Mouse (Mus musculus) intestine, embryonic 15.5 days (tissue): ENCODE measurements at regions not wholly inside any gene's neighbourhood (a gene's known extent, or its start where the extent isn't known, plus 50 kb on each side); places are given as distances from the start of the nearest gene placed in this dataset.

Experiments
- ATAC-seq: fragments of 200-750 bp; cut with Nextera tagmentation; 2 replicates; pipeline ENCODE4 v1.8.0; 2017; ENCODE audit warnings: moderate TSS enrichment, moderate library complexity
- H3K27ac ChIP-seq: fragments of 300-500 bp; sonication (generic); 2 replicates; pipeline ENCODE4 v1.5.1; 2015; ENCODE audit warnings: mild to moderate bottlenecking, inconsistent platforms
- H3K27me3 ChIP-seq: fragments of 300-500 bp; sonication (generic); replicated peaks from 2 replicates; pipeline ENCODE4 v1.6.1; 2015; ENCODE audit warnings: inconsistent platforms
- H3K36me3 ChIP-seq: fragments of 300-500 bp; sonication (generic); 2 replicates; pipeline ENCODE4 v1.6.1; 2015; ENCODE audit warnings: inconsistent platforms
- H3K4me1 ChIP-seq: fragments of 300-500 bp; sonication (generic); replicated peaks from 2 replicates; pipeline ENCODE4 v1.6.1; 2015; ENCODE audit warnings: inconsistent platforms
- H3K4me2 ChIP-seq: fragments of 300-500 bp; sonication (generic); replicated peaks from 2 replicates; pipeline ENCODE4 v1.6.1; 2015; ENCODE audit warnings: mild to moderate bottlenecking, inconsistent platforms
- H3K4me3 ChIP-seq: fragments of 300-500 bp; sonication (generic); replicated peaks from 2 replicates; pipeline ENCODE4 v1.5.1; 2015; ENCODE audit warnings: inconsistent platforms
- H3K9ac ChIP-seq: fragments of 300-500 bp; sonication (generic); 2 replicates; pipeline ENCODE4 v1.6.1; 2015; ENCODE audit warnings: inconsistent platforms
- H3K9me3 ChIP-seq: fragments of 300-500 bp; sonication (generic); 2 replicates; pipeline ENCODE4 v1.6.1; 2016; ENCODE audit warnings: inconsistent platforms
- WGBS: fragments of 180-500 bp; shearing (Covaris S2); methylation state at CpG from one replicate; pipeline ENCODE4 v1.1.7; 2015; 5-methylcytosine and 5-hydroxymethylcytosine counted together

DNA sequence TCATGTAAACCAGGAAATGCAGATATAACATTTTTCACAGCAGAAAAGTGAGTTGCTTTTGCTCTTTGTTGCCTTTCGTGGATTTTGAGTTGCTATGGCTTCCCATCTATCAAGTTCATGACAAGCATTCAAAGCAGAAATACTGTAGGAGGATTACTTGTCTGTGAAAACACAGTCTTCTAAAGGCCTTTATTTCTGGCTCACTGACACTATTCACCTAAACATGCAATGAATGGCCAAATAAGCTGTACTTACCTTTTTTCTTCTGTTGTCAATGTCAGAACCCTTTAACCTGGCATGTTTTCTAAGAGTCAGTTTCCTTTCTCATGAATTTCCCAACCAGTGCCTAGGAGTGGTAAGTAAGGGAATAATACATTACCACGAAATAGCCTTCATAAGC is 103.8 kb upstream of the Pcdh17 start:
- no peak overlapping the region for H3K4me3 ChIP-seq
- no peak for ATAC-seq
- no peaks in the 10 kb centered on the region for H3K36me3 ChIP-seq
- H3K9ac ChIP-seq: no peak overlapping the region
- no peak overlapping the region for H3K27ac ChIP-seq
- no peak overlapping the region for H3K4me2 ChIP-seq
- WGBS: 71% methylated on average over 2 of the region's 2 CpGs
- no peaks in the 10 kb centered on the region for H3K27me3 ChIP-seq
- no peaks in the 10 kb centered on the region for H3K9me3 ChIP-seq
- no peaks in the 10 kb centered on the region for H3K4me1 ChIP-seq
